In genomic region chr7:65101661-65102060, GRCm38 (mm10) we compare ENCODE assay signal across 29 mouse cellular contexts. TPM values are rescaled to one million over a fixed set of nuclear protein-coding genes. Genes with fewer than 3 reads are reported as not detected.
A peak's percentile ranks its signal among the peaks of the same experiment; 100 is the strongest.
DNase-seq lines count a peak whose midpoint lies in the region; ATAC-seq and TF ChIP-seq lines count a peak whose summit lies in the region.
"Had no signal": no experiment of that assay in that cellular context is flagged by ENCODE, and none has a peak within 500 bp of the region (broad histone marks: within the 10 kb centered on the region; RNA-seq: fewer than 3 reads in every experiment).

No protein-coding gene starts in this region.

- no peaks in the 10 kb centered on the region for H3K9me3 ChIP-seq in hindbrain, postnatal 0 days (ENCODE audit: low read length)
- no peaks in the 10 kb centered on the region for H3K9me3 ChIP-seq in hindbrain, embryonic 10.5 days
- H3K9me3 ChIP-seq: embryonic facial prominence, embryonic 10.5 days; embryonic facial prominence, embryonic 15.5 days; forebrain, embryonic 13.5 days; heart, embryonic 13.5 days; intestine, embryonic 15.5 days; liver, embryonic 12.5 days; midbrain, embryonic 15.5 days; stomach, embryonic 15.5 days had no signal

- TF ChIP-seq CTCF in hindbrain, postnatal 0 days (IDR thresholded peaks at IDR 0.05; ENCODE audit: low read depth) = no peak

- no peak for ATAC-seq in hindbrain, postnatal 0 days
- ATAC-seq: activated CD4-positive, CD25-positive, alpha-beta regulatory T cell, adult 4 months; forebrain, embryonic 13.5 days; hindbrain, embryonic 16.5 days; intestine, embryonic 15.5 days; liver, embryonic 12.5 days; liver, postnatal 0 days; midbrain, embryonic 15.5 days had no signal

- H3K4me2 ChIP-seq in hindbrain, postnatal 0 days (ENCODE audit: low read depth, low read length) = no peak overlapping the region
- H3K4me2 ChIP-seq: embryonic facial prominence, embryonic 15.5 days; forebrain, embryonic 13.5 days; heart, embryonic 13.5 days; intestine, embryonic 15.5 days; liver, embryonic 12.5 days; midbrain, embryonic 15.5 days; stomach, embryonic 15.5 days had no signal

- DNase-seq in adrenal gland, adult (ENCODE audit: inconsistent age in 2 of 2, low spot score in 1 of 2) = peak; percentile 3 to 24
- no peak for DNase-seq in adrenal gland, adult 2 months
- peak; percentile 38 for DNase-seq in hindbrain, postnatal 0 days (ENCODE audit: low spot score)
- DNase-seq in hindbrain, embryonic 10.5 days (ENCODE audit: low spot score) = no peak
- peak; percentile 10 for DNase-seq in ovary, postnatal 36 days (ENCODE audit: low spot score)
- DNase-seq in ovary, postnatal 10 days (ENCODE audit: low spot score) = no peak
- DNase-seq in heart, postnatal 10 days = no peak
- DNase-seq: cerebellum, adult 11 months; gastrocnemius, postnatal 10 days; heart, postnatal 14 days; kidney, adult 2 months; kidney, postnatal 36 days; liver, postnatal 0 days; thymus, postnatal 14 days had no signal

- no peak overlapping the region for H3K4me3 ChIP-seq in hindbrain, postnatal 0 days (ENCODE audit: low read length)
- no peak overlapping the region for H3K4me3 ChIP-seq in hindbrain, embryonic 10.5 days
- H3K4me3 ChIP-seq: embryonic facial prominence, embryonic 10.5 days; embryonic facial prominence, embryonic 15.5 days; forebrain, embryonic 13.5 days; heart, embryonic 13.5 days; intestine, embryonic 15.5 days; layer of hippocampus, adult 2 months; left cerebral cortex, adult 2 months; liver, embryonic 12.5 days; midbrain, embryonic 15.5 days; stomach, embryonic 15.5 days had no signal

- no peak overlapping the region for H3K27ac ChIP-seq in hindbrain, postnatal 0 days
- H3K27ac ChIP-seq in hindbrain, embryonic 10.5 days = no peak overlapping the region
- H3K27ac ChIP-seq: embryonic facial prominence, embryonic 10.5 days; embryonic facial prominence, embryonic 15.5 days; forebrain, embryonic 13.5 days; heart, embryonic 13.5 days; intestine, embryonic 15.5 days; layer of hippocampus, adult 2 months; left cerebral cortex, adult 2 months; liver, embryonic 12.5 days; midbrain, embryonic 15.5 days; stomach, embryonic 15.5 days had no signal

- H3K36me3 ChIP-seq in hindbrain, postnatal 0 days (ENCODE audit: insufficient read depth, low read length) = no peaks in the 10 kb centered on the region
- H3K36me3 ChIP-seq in hindbrain, embryonic 10.5 days = no peaks in the 10 kb centered on the region
- H3K36me3 ChIP-seq: embryonic facial prominence, embryonic 10.5 days; embryonic facial prominence, embryonic 15.5 days; heart, embryonic 13.5 days; intestine, embryonic 15.5 days; liver, embryonic 12.5 days; midbrain, embryonic 15.5 days; stomach, embryonic 15.5 days had no signal

- H3K4me1 ChIP-seq in hindbrain, postnatal 0 days (ENCODE audit: insufficient read depth, low read length) = no peaks in the 10 kb centered on the region; the same call in 1 of the 2 replicates
- H3K4me1 ChIP-seq in hindbrain, embryonic 10.5 days (replicated peaks) = no peaks in the 10 kb centered on the region
- H3K4me1 ChIP-seq: embryonic facial prominence, embryonic 10.5 days; embryonic facial prominence, embryonic 15.5 days; forebrain, embryonic 13.5 days; intestine, embryonic 15.5 days; liver, embryonic 12.5 days; midbrain, embryonic 15.5 days; stomach, embryonic 15.5 days had no signal

- H3K9ac ChIP-seq in hindbrain, postnatal 0 days (replicated peaks; ENCODE audit: low read length) = no peak overlapping the region
- H3K9ac ChIP-seq: embryonic facial prominence, embryonic 15.5 days; forebrain, embryonic 13.5 days; heart, embryonic 13.5 days; intestine, embryonic 15.5 days; liver, embryonic 12.5 days; liver, postnatal 0 days; midbrain, embryonic 15.5 days; stomach, embryonic 15.5 days had no signal

- no peaks in the 10 kb centered on the region for H3K27me3 ChIP-seq in hindbrain, postnatal 0 days (ENCODE audit: insufficient read depth, low read length)
- no peaks in the 10 kb centered on the region for H3K27me3 ChIP-seq in hindbrain, embryonic 10.5 days (ENCODE audit: insufficient read depth, poor library complexity, severe bottlenecking)
- H3K27me3 ChIP-seq: embryonic facial prominence, embryonic 15.5 days; forebrain, embryonic 13.5 days; heart, embryonic 13.5 days; intestine, embryonic 15.5 days; liver, embryonic 12.5 days; midbrain, embryonic 15.5 days; stomach, embryonic 15.5 days had no signal

- WGBS in hindbrain, postnatal 0 days = 60% methylated on average over 2 of the region's 2 CpGs
- WGBS in hindbrain, embryonic 10.5 days = 95% methylated on average over 2 of the region's 2 CpGs

- intact Hi-C loops in heart, postnatal 10 days (cut with DNase I) = no loop called here

RNA-seq across cellular contexts. Expression of gene Fam189a1, which starts 54.7 kb away (rescaled TPM):
- total RNA-seq in adrenal gland, adult 2 months (2021) = 1 to 10 TPM in 1 of 2 experiments, under 1 TPM in 1; 0.37 to 1.3 TPM
- 1.9 and 2.2 TPM in 2 replicates for polyA plus RNA-seq in adrenal gland, adult 2 months (2012; rRNA removed)
- 23.2 and 28.4 TPM in 2 replicates for total RNA-seq in hindbrain, postnatal 0 days (2014; rRNA removed)
- polyA plus RNA-seq in hindbrain, postnatal 0 days (2015; fragmentation: Nextera tagmentation; extraction: Ambion mirVana) = 12.5 and 16.8 TPM in 2 replicates
- polyA plus RNA-seq in hindbrain, embryonic 10.5 days (2016; fragmentation: Nextera tagmentation; extraction: Ambion mirVana) = 1.3 and 2.4 TPM in 2 replicates
- not detected for total RNA-seq in heart, postnatal 10 days (2021)
- total RNA-seq: CH12.LX; heart, adult 8-10 months; heart, postnatal 14 days; neutrophil, adult 5-6 weeks had no signal
- polyA plus RNA-seq: activated CD4-positive, CD25-positive, alpha-beta regulatory T cell, adult 4 months; liver, embryonic 12.5 days had no signal

Comparison
In these comparisons a context has a peak if more than half of its experiments do, and no peak if none do; other contexts are left out.
1. DNase-seq: peak in adrenal gland, adult (2 of 2), hindbrain, postnatal 0 days (single experiment) and ovary, postnatal 36 days (single experiment); none in adrenal gland, adult 2 months (single experiment), hindbrain, embryonic 10.5 days (single experiment), ovary, postnatal 10 days (single experiment) and heart, postnatal 10 days (0 of 2).
2. RNA of gene Fam189a1, which starts 54.7 kb away (total RNA-seq): 23.2 to 28.4 TPM in hindbrain, postnatal 0 days; 0.37 to 1.3 TPM in adrenal gland, adult 2 months and not detected in heart, postnatal 10 days; every median in the first group is over 10 times any median in the second.